Mouse (Mus musculus): ENCODE results near the gene Padi2. TPM values are rescaled to one million over a fixed set of nuclear protein-coding genes. Genes with fewer than 3 reads are reported as not detected.
A peak's percentile ranks its signal among the peaks of the same experiment; 100 is the strongest.

The Padi2 gene
- total RNA-seq, 2 experiments from 2014 or later, result 0.60 to 0.83 TPM

GRCm38 (mm10) chr4:140881771-140882170 is 24.4 kb upstream of the Padi2 start:
- no peak for DNase-seq

- no peak for DNase-seq
Observed at GRCm38 (mm10) chr4:140882365-140882764, 23.8 kb upstream of the Padi2 start.

- no peak for DNase-seq
Observed at GRCm38 (mm10) chr4:140882981-140883380, 23.2 kb upstream of the Padi2 start.

DNA sequence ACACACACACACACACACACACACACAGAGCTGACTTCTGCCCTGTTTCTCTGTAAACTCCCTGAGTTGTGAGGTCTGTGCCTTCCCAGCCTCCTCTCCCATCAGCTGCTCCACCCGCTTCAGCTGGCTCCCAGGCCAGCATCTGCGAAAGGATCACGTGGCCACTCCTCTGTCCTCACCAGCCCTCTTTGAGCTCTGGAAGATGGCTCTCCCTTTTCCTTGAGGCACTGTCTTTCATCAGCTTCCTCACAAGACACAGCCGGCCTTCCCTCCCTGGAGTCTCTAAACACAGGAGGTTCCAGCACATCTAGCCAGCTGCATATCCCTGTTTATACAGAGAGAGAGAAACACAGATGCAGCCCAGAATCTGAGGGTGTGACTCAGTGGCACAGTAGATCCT is 22.3 kb upstream of the Padi2 start:
- peak; percentile 52 for DNase-seq

GRCm38 (mm10) chr4:140891525-140892162 is 14.5 kb upstream of the Padi2 start:
- no peak for DNase-seq

- no peak for DNase-seq
Observed at GRCm38 (mm10) chr4:140892163-140892530, 14.0 kb upstream of the Padi2 start.

GRCm38 (mm10) chr4:140904776-140905425 is 1.2 kb upstream of the Padi2 start:
- DNase-seq, result no peak

GRCm38 (mm10) chr4:140905426-140905871 is 695 bp upstream of the Padi2 start:
- DNase-seq, result no peak

GRCm38 (mm10) chr4:140906827-140907280 is 710 bp downstream of the Padi2 start:
- DNase-seq, result no peak

GRCm38 (mm10) chr4:140907306-140908024 is 1.3 kb downstream of the Padi2 start:
- DNase-seq, result no peak

DNA sequence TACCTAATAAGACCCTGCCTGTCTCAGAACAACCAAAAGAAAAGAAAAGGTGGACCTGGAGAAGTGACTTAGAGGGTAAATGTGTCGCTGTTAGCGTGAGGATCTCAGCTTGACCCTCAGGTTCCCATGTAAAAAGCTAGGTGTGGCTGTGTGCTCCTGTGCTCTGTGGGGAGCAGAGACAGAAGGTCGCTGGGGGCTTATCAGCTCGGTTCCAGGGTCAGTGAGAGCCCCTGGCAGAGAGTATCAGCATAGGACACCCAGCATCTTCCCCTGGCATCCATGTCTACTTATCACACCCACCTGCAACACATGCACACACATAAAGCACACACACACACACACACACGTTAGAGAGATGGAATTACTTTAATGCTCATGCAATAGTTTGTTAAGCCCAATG is 2.5 kb downstream of the Padi2 start:
- DNase-seq, result no peak

GRCm38 (mm10) chr4:140909536-140909935 is 3.4 kb downstream of the Padi2 start:
- no peak for DNase-seq

DNA sequence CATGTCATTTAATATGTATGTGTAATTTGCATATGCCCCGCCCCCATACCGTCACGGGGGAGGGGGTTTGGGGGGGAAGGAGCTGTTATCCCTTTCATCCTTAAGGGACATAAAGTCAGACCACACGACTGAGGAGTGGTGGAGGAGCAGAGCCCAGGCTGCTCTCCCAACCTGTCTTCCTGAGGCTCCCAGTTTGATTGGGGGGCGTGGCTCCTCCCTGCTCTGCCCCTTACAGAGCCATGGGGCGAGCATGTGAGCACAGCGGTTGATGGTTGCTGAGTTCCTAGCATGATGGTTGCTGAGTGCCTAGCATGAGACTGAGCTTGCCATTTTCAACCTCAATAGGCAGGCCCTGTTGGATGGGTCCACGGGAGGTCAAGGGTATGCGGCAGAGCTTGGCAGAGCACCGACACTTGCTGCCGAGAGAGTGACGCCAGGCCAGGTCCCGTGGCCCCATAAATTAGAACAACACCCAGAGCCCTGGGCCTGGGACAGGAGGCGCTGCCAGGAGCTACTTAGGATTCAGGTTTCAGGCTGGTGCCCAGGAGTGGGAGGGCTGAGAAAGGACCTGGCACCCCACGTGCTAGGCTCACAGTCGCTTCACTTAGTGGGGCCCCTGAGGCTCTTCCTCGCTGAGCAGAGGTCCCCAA is 4.6 kb downstream of the Padi2 start:
- no peak for DNase-seq

GRCm38 (mm10) chr4:140911416-140911815 is 5.3 kb downstream of the Padi2 start:
- DNase-seq, result no peak

DNA sequence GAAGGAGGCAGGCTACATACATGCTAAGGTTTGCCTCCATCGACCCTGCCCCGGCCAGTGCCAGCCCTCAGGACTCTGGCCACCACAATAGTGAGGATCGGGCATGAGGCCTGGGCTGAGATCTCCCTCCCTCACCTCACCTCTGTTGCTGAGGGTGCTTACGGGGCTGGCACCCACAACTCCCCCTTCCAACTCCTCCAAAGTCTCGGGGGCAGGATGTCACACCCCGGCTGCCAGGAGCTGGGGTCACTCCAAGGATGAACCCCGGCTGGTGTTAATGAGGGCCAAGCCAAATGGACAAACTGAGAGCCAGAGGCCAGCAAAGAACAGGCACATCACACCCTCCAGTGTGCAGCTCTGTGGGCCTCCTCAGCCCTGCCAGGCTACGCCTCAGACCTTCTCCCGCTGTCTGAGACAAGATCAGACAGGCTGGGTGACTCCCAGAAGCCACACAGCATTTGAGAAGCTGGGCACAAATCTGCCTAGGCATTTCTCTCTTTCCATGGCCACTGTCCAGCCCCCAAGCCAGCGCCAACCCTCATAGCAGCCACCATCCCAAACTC is 6.2 kb downstream of the Padi2 start:
- no peak for DNase-seq

- no peak for DNase-seq
Observed at GRCm38 (mm10) chr4:140913565-140913964, 7.4 kb downstream of the Padi2 start.

DNA sequence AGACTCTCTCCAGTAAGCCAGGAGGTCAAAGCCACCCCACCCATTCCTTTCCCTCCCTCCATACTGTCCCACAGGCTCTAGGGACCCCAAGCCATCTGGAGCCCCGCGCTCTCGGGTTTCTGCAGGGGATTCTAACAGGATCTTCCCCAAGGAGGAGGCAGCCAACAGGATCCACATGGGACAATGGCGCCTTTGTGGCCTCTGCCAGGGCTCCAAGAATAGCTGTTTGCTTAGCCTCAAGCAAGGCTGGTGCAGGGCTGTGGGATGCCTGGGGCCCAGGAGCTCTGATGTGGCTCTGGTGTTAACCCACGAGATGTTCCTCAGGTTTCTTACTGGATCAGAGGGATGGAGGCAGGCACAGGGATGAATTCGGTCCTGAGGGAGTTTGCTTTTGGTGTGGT is 8.6 kb downstream of the Padi2 start:
- DNase-seq, result no peak

- no peak for DNase-seq
Observed at GRCm38 (mm10) chr4:140915235-140915634, 9.1 kb downstream of the Padi2 start.

- DNase-seq, result no peak
Observed at GRCm38 (mm10) chr4:140916296-140916695, 10.2 kb downstream of the Padi2 start.

DNA sequence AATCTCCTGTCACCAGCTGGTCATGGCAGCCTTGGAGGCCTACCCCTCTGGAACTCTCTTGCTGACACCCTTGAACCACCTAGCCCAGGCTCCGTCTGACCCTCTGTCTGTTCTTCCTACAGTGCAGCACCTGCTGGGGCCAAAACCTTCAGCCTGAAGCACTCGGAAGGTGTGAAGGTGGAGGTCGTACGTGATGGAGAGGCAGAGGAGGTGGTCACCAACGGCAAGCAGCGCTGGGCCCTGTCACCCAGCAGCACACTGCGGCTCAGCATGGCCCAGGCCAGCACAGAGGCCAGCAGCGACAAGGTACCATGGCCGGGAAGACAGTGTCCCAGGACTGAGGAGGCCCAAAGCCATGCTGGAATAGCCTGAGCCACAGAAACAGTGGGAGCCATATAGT is 11.3 kb downstream of the Padi2 start:
- no peak for DNase-seq

- DNase-seq, result no peak
Observed at GRCm38 (mm10) chr4:140919974-140920836, 14.1 kb downstream of the Padi2 start.

GRCm38 (mm10) chr4:140922508-140922907 is 16.4 kb downstream of the Padi2 start:
- DNase-seq, result no peak
